Mouse (Mus musculus) spleen, adult 18-20 months (tissue): ENCODE measurements around the gene Suv39h1.
"Not testable (repeated sequence)": the region's sequence is repeated elsewhere in the genome, so short reads cannot be mapped to it uniquely, and the experiment has no call there.

Experiments used
- DNase-seq, 2 experiments: peaks; one replicate each; pipeline ENCODE4 v3.0.0; 2022; ENCODE audit warnings: mixed read lengths in 2 of 2

The Suv39h1 gene

DNA sequence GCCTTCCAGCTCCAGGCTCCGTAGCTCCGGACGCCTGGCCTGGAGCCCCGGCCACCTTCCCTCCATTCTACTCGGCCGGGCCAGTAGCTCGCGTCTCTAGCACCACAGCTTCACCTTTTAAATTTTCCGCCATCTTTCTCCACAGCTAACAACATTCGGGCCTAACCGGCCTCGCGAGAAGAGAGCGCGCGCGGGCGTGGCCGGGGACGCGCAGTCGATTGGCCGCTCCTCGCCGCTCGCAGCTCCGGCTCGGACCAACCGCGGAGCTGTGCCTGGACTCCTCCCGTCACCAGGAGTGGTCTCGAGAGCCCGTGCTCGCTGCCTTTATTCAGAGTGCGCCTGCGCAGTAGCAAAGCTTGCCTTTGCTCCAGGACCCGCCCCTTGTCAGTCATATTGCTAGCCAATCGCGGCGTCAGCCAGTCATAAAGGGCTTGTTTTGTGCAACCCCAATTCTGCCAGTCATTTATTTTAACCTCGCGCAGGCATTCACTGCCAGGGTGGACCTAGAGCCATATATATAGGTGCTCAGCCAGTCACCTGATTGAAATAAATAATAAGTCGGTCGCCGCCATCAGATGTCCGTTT is at the start of gene Suv39h1:
Gene Suv39h1, minus strand, starts transcription at position 331 of the 585 bp plus-strand sequence.
- DNase-seq, result peak; percentile 75 to 89

- DNase-seq, result no peak
Observed at GRCm38 (mm10) chrX:8123821-8124470, 49.4 kb upstream of the Suv39h1 start.

GRCm38 (mm10) chrX:8117264-8117663 is 42.7 kb upstream of the Suv39h1 start:
- no peak for DNase-seq

DNA sequence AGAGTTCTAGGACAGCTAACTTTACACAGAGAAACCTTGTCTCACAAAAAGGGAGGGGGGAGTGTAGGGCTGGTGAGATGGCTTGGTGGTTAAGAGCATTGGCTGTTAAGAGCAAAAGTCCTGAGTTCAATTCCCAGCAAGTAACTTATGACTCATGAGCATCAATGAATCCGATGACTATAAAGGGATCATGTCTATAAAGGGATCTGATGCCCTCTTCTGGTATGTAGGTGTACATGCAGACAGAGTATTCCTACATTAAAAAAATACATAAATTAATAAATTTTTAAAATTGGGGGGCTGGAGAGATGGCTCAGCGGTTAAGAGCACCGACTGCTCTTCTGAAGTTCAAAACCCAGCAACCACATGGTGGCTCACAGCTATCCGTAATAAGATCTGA is 40.7 kb upstream of the Suv39h1 start:
- DNase-seq, result no peak

GRCm38 (mm10) chrX:8105019-8105418 is 30.5 kb upstream of the Suv39h1 start:
- no peak for DNase-seq

DNA sequence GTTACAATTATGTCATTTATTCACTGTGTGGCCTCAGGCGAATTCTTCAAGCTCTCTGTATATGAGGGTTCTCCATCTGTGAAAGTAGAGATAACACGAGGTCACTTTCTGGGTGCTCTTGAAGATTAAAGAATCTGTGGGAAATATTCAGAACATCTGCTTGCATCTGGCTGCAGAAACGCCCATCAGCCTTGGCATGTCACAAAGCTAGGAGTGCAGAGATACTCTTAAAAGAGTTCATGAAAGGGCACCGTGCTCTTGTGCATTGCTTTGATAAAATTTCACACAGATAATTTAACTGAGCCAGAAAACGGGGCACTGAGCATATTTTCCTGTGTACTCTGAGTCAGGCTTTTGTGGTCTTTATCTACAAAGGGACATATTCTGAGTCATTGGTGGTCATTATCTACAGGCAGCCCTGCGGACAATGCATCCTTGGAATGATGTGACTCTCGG is 27.7 kb upstream of the Suv39h1 start:
- no peak for DNase-seq

- DNase-seq, result no peak
Observed at GRCm38 (mm10) chrX:8101017-8101416, 26.5 kb upstream of the Suv39h1 start.

- no peak for DNase-seq
Observed at GRCm38 (mm10) chrX:8099435-8099834, 24.9 kb upstream of the Suv39h1 start.

GRCm38 (mm10) chrX:8096787-8097242 is 22.3 kb upstream of the Suv39h1 start:
- peak; percentile 89 to 91 for DNase-seq

GRCm38 (mm10) chrX:8096068-8096786 is 21.7 kb upstream of the Suv39h1 start:
- peak; percentile 73 to 87 for DNase-seq

DNA sequence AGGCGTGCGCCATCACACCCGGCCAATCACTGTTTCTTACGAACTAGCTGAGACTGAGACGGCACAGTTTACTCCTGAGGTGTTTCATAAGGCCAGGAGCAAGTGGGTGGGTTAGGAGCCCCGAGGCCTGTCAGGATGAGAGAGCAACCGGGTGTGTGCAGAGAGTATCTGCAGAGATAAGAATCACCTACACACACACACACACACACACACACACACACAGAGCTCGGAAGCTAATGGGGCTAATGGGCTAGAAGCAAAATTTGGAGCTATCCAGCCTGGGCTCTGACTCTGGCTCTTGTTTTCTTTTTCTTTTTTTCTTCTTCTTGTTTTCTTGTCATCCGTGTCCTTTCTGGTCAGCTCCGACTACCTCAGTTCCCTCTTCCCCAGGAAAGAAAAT is 21.0 kb upstream of the Suv39h1 start:
- DNase-seq, result no peak

GRCm38 (mm10) chrX:8090954-8091347 is 16.4 kb upstream of the Suv39h1 start:
- not testable (repeated sequence) for DNase-seq

DNA sequence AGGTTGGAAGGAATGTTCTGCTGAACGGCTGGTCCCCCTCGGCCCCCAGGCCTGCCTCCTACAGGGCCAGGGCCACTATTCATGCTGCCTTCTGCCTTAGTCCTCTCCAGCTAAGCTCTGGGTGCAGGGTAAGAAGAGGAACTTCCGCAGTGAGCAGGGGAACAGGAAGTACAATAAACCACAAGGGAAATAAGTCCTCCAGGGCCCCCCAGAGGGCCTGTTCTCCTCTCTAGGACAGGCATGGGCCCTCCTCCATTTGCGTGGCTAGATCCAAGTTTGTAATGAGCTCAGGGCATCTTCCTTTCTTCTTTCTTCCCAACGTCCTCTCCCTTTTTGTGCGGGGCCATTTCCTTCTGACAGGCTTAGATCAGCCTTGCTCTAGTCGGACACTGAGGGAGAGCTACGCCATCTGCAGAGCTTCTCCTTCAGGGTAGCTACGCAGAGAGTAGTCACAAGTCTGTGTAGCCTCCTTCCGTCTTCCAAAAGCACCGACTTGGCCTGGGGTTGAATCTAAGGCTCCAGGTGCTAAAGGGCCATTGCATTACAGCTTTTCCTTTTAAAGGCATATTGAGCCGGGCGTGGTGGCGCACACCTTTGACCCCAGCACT is 15.9 kb upstream of the Suv39h1 start, which contains the start of gene Was:
Gene Was, minus strand, starts transcription at position 153 of the 608 bp plus-strand sequence.
- peak; percentile 43 to 45 for DNase-seq

- no peak for DNase-seq
Observed at GRCm38 (mm10) chrX:8089746-8090145, 15.2 kb upstream of the Suv39h1 start.

GRCm38 (mm10) chrX:8085611-8086010 is 11.1 kb upstream of the Suv39h1 start:
- no peak for DNase-seq

- no peak for DNase-seq
Observed at GRCm38 (mm10) chrX:8084771-8085259, 10.3 kb upstream of the Suv39h1 start.

DNA sequence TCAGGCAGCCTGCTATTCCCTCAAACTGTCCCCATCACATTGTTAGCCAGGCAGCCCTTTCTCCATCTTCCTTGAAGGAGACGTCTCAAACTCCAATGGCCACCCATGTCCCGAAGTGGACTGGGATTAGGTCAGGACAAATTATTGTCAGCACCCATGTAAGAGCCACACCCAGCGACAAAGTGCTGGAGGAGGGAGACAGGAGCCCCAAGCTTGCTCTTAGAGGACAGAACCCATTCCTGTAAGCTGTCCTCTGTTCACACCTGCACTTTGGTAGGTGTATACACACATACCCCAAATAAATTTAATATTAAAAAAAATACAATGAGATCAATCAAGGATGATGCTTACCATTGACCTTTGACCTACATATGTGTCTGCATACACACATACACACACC is 544 bp upstream of the Suv39h1 start:
- no peak for DNase-seq

- DNase-seq, result peak; percentile 10 to 16
Observed at GRCm38 (mm10) chrX:8073881-8074429, 605 bp downstream of the Suv39h1 start.

GRCm38 (mm10) chrX:8069166-8069565 is 5.4 kb downstream of the Suv39h1 start:
- DNase-seq, result no peak

GRCm38 (mm10) chrX:8051044-8051781 is 23.3 kb downstream of the Suv39h1 start:
- DNase-seq, result not testable (repeated sequence)

GRCm38 (mm10) chrX:8033009-8033408 is 41.6 kb downstream of the Suv39h1 start:
- no peak for DNase-seq

- no peak for DNase-seq
Observed at GRCm38 (mm10) chrX:8026811-8027210, 47.7 kb downstream of the Suv39h1 start.
